Mouse (Mus musculus) limb, embryonic 12.5 days (tissue): Measurements from ENCODE around the gene Lrfn2. TPM values are rescaled to one million over a fixed set of nuclear protein-coding genes. Genes with fewer than 3 reads are reported as not detected.
A peak's percentile ranks its signal among the peaks of the same experiment; 100 is the strongest.

Source experiments
- ATAC-seq: fragments of 200-750 bp; cut with Nextera tagmentation; 2 replicates; pipeline ENCODE4 v1.8.0; 2017; ENCODE audit warnings: low read depth, moderate TSS enrichment; ENCODE audit not compliant: insufficient number of reproducible peaks, insufficient read depth, low FRiP score, low TSS enrichment
- H3K27ac ChIP-seq: fragments of 300-500 bp; sonication (generic); 2 replicates; pipeline ENCODE4 v1.5.1; 2016; ENCODE audit warnings: mild to moderate bottlenecking, moderate library complexity
- H3K27me3 ChIP-seq: fragments of 300-500 bp; sonication (generic); 2 replicates; pipeline ENCODE4 v1.6.1; 2016; ENCODE audit warnings: mild to moderate bottlenecking, moderate library complexity
- H3K36me3 ChIP-seq: fragments of 300-500 bp; sonication (generic); 2 replicates; pipeline ENCODE4 v1.6.1; 2016; ENCODE audit warnings: mild to moderate bottlenecking, moderate library complexity
- H3K4me1 ChIP-seq: fragments of 300-500 bp; sonication (generic); replicated peaks from 2 replicates; pipeline ENCODE4 v1.6.1; 2016
- H3K4me2 ChIP-seq: fragments of 300-500 bp; sonication (generic); 2 replicates; pipeline ENCODE4 v1.6.1; 2016; ENCODE audit warnings: mild to moderate bottlenecking, moderate library complexity
- H3K4me3 ChIP-seq: fragments of 300-500 bp; sonication (generic); replicated peaks from 2 replicates; pipeline ENCODE4 v1.5.1; 2016; ENCODE audit warnings: mild to moderate bottlenecking
- H3K9ac ChIP-seq: fragments of 300-500 bp; sonication (generic); replicated peaks from 2 replicates; pipeline ENCODE4 v1.6.1; 2016; ENCODE audit warnings: mild to moderate bottlenecking, moderate library complexity
- H3K9me3 ChIP-seq: fragments of 300-500 bp; sonication (generic); 2 replicates; pipeline ENCODE4 v1.6.1; 2016; ENCODE audit warnings: mild to moderate bottlenecking, moderate library complexity
- WGBS: fragments of 180-500 bp; shearing (Covaris S2); methylation state at CpG from one replicate; pipeline ENCODE4 v1.1.7; 2016; 5-methylcytosine and 5-hydroxymethylcytosine counted together
- polyA plus RNA-seq: library from polyadenylated mRNA; unstranded; fragments of >200 nt; fragmentation: Nextera tagmentation; extraction: Ambion mirVana; gene quantifications from 2 replicates; pipeline ENCODE4 v1.2.1, GENCODE M21; 2016

The Lrfn2 gene
- polyA plus RNA-seq, 1 experiment from 2014 or later: 0.19 TPM

DNA sequence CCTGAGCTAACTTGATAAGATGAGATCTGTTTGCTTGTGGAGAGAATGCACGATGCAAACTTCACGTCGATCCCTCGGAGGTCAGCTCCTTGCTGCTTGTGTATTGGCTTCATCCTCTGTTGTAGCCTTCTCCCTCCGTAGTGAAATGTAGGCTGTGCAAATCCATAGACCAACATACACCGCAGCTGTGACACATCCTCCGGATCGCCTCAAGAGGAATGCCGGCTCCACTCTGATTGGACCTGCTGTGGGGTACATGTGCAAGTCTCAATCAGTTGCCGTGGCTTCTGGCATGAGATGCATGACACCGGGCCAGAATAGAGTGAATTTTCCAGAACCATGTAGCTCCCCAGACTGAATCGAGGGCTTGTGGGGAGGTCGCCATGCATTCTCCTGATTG is 36.1 kb downstream of the Lrfn2 start:
- no peaks in the 10 kb centered on the region for H3K36me3 ChIP-seq
- no peaks in the 10 kb centered on the region for H3K27me3 ChIP-seq
- H3K9me3 ChIP-seq: no peaks in the 10 kb centered on the region
- WGBS: 89% methylated on average over 13 of the region's 13 CpGs
- ATAC-seq: no peak
- H3K4me3 ChIP-seq: no peak overlapping the region
- H3K4me2 ChIP-seq: no peak overlapping the region
- no peak overlapping the region for H3K9ac ChIP-seq
- H3K27ac ChIP-seq: no peak overlapping the region
- peaks cover 8% of the 10 kb centered on the region for H3K4me1 ChIP-seq

DNA sequence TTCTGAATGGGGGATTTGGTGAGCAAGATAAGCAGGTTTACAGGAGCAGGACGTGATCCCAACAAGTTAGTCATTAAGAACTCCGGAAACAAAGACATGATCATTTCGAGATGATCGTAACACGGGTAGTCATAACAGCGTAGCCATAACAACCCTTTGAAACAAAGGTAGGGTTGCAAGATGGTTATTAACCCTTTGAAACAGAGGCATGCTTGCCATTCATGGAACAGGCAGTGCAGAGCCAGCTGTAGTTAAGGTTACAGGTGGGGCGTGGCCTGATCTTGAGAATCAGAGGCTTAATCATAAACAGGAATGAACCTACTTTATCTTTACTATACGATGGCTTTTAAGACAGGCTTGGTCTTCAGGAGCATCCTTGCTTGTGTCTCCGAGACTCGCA is 39.1 kb downstream of the Lrfn2 start:
- H3K9ac ChIP-seq: no peak overlapping the region
- H3K9me3 ChIP-seq: no peaks in the 10 kb centered on the region
- H3K4me1 ChIP-seq: peaks cover 34% of the 10 kb centered on the region
- 68% methylated on average over 10 of the region's 10 CpGs for WGBS
- no peak overlapping the region for H3K27ac ChIP-seq
- ATAC-seq: no peak
- no peaks in the 10 kb centered on the region for H3K36me3 ChIP-seq
- H3K4me3 ChIP-seq: no peak overlapping the region
- H3K27me3 ChIP-seq: no peaks in the 10 kb centered on the region
- H3K4me2 ChIP-seq: no peak overlapping the region

- ATAC-seq: no peak
- no peak overlapping the region for H3K9ac ChIP-seq
- H3K4me3 ChIP-seq: no peak overlapping the region
- H3K4me2 ChIP-seq: no peak overlapping the region
- H3K9me3 ChIP-seq: no peaks in the 10 kb centered on the region
- H3K4me1 ChIP-seq: peaks cover 50% of the 10 kb centered on the region
- H3K36me3 ChIP-seq: no peaks in the 10 kb centered on the region
- 35% methylated on average over 6 of the region's 6 CpGs for WGBS
- no peak overlapping the region; the same call in 1 of the 2 replicates for H3K27ac ChIP-seq
- no peaks in the 10 kb centered on the region for H3K27me3 ChIP-seq
These were observed 40.7 kb downstream of the Lrfn2 start for GRCm38 (mm10) chr17:48972866-48973265.

DNA sequence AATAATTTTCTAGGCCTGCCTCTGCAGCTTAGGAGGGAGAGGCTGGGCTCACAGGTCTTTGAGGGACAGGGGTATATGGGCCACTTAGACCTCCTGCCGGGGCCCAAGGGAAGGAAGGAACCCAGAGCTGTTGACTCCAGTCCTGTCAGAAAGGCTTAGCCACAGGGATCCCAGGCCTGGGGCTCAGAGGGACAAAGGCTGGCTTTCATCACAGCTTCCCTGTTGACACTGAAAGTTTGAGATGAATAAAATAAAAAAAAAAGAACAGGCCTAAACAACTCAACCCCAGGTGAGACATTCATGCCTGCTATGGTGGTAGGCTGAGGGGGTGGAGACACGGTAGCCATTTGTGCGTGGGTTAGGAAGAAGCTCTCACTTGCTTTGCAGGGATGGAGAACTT is 41.2 kb downstream of the Lrfn2 start:
- no peak overlapping the region for H3K4me2 ChIP-seq
- H3K4me3 ChIP-seq: no peak overlapping the region
- peaks cover 52% of the 10 kb centered on the region for H3K4me1 ChIP-seq
- no peaks in the 10 kb centered on the region for H3K36me3 ChIP-seq
- no peak for ATAC-seq
- 34% methylated on average over 3 of the region's 3 CpGs for WGBS
- H3K9me3 ChIP-seq: no peaks in the 10 kb centered on the region
- no peak overlapping the region for H3K9ac ChIP-seq
- H3K27ac ChIP-seq: no peak overlapping the region; the same call in 1 of the 2 replicates
- no peaks in the 10 kb centered on the region for H3K27me3 ChIP-seq

DNA sequence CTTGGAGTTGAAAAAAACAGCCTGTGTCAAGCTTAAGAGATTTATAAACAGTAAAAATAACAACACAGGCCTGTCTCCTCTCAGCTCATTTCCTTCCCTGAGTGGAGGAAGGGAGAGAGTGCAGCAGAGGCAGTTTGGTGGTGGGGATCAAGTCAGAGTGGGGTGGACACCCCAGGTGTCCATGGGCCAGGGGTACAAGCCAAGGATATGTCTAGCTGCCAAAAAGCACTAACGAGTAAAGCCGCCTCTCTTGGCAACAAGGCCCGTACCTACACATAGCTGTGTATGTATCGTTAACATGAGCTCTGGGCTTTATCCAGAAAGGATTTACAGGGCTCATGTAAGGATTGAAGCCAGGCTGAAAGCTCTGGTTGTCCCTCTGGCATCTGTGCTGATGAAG is 42.9 kb downstream of the Lrfn2 start:
- H3K4me3 ChIP-seq: no peak overlapping the region
- no peaks in the 10 kb centered on the region for H3K27me3 ChIP-seq
- ATAC-seq: no peak
- no peak overlapping the region for H3K4me2 ChIP-seq
- no peaks in the 10 kb centered on the region for H3K36me3 ChIP-seq
- H3K27ac ChIP-seq: peak overlapping the region; percentile 72
- 34% methylated on average over 4 of the region's 4 CpGs for WGBS
- peaks cover 52% of the 10 kb centered on the region for H3K4me1 ChIP-seq
- H3K9ac ChIP-seq: no peak overlapping the region
- no peaks in the 10 kb centered on the region for H3K9me3 ChIP-seq

GRCm38 (mm10) chr17:48976611-48977022 is 44.4 kb downstream of the Lrfn2 start:
- H3K4me1 ChIP-seq: peaks cover 44% of the 10 kb centered on the region
- H3K27me3 ChIP-seq: no peaks in the 10 kb centered on the region
- H3K9me3 ChIP-seq: no peaks in the 10 kb centered on the region
- peak; percentile 21; the same call in 1 of the 2 replicates for ATAC-seq
- no peak overlapping the region for H3K4me2 ChIP-seq
- no peak overlapping the region for H3K9ac ChIP-seq
- 0 out of 2 replicates have a peak overlapping the region, but pooled peaks have one; percentile 50 for H3K27ac ChIP-seq
- no peaks in the 10 kb centered on the region for H3K36me3 ChIP-seq
- WGBS: 23% methylated on average over 5 of the region's 5 CpGs
- no peak overlapping the region for H3K4me3 ChIP-seq

- Histone ChIP-seq H3K27ac (no peak overlapping the region), H3K36me3 (no peaks in the 10 kb centered on the region), H3K9ac (no peak overlapping the region), H3K27me3 (peaks cover 13% of the 10 kb centered on the region), H3K9me3 (no peaks in the 10 kb centered on the region), H3K4me2 (no peak overlapping the region), H3K4me3 (no peak overlapping the region), H3K4me1 (peaks cover 13% of the 10 kb centered on the region; the same call in 1 of the 2 replicates)
- WGBS: 78% methylated on average over 1 of the region's 1 CpGs
- ATAC-seq: no peak
These were observed 63.2 kb downstream of the Lrfn2 start for GRCm38 (mm10) chr17:48995256-48995993.

- Histone ChIP-seq H3K36me3 (no peaks in the 10 kb centered on the region), H3K9ac (no peak overlapping the region), H3K4me1 (peaks cover 13% of the 10 kb centered on the region; the same call in 1 of the 2 replicates), H3K27ac (no peak overlapping the region), H3K27me3 (peaks cover 13% of the 10 kb centered on the region), H3K4me2 (no peak overlapping the region), H3K4me3 (no peak overlapping the region), H3K9me3 (no peaks in the 10 kb centered on the region)
- no peak for ATAC-seq
- WGBS: 2% methylated on average over 11 of the region's 11 CpGs
These were observed 67.5 kb downstream of the Lrfn2 start for GRCm38 (mm10) chr17:48999463-49000227.

DNA sequence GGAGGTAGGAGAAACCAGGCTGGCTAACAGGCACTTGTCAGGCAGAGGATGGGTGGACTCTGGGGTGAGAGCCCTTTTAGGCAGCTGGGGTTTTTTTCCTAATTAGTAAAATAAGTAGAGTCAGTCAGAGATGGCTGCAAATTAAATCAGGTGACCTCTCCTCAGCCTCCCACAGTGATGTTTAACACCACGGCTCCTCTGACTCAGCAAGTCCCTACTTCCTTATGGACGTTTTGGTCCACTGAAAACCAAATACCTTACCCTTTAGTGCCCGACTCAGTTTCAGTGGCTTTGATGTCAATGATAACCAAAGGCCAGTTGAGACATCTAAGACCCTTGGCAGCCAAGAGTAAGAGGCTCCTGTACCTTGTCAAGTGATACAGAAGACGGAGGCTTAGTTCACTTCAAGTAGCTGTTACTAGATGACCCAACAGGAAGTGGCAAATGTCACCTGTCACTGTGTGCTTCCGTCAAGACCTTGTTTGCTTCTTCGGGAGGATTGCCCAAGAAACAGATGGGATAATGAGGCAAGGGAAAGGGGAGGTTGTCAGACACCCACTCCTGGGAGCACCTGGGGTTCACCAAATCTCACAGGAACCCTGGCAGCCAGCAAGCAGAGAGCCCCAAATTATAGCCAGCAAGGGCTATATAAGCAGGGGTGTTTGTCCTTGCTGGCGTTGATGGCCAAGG is 77.3 kb downstream of the Lrfn2 start:
- Histone ChIP-seq H3K4me2 (no peak overlapping the region), H3K4me3 (no peak overlapping the region), H3K9me3 (no peaks in the 10 kb centered on the region), H3K27ac (no peak overlapping the region), H3K9ac (no peak overlapping the region), H3K27me3 (no peaks in the 10 kb centered on the region), H3K4me1 (no peaks in the 10 kb centered on the region), H3K36me3 (no peaks in the 10 kb centered on the region)
- no peak for ATAC-seq
- WGBS: 48% methylated on average over 7 of the region's 7 CpGs

DNA sequence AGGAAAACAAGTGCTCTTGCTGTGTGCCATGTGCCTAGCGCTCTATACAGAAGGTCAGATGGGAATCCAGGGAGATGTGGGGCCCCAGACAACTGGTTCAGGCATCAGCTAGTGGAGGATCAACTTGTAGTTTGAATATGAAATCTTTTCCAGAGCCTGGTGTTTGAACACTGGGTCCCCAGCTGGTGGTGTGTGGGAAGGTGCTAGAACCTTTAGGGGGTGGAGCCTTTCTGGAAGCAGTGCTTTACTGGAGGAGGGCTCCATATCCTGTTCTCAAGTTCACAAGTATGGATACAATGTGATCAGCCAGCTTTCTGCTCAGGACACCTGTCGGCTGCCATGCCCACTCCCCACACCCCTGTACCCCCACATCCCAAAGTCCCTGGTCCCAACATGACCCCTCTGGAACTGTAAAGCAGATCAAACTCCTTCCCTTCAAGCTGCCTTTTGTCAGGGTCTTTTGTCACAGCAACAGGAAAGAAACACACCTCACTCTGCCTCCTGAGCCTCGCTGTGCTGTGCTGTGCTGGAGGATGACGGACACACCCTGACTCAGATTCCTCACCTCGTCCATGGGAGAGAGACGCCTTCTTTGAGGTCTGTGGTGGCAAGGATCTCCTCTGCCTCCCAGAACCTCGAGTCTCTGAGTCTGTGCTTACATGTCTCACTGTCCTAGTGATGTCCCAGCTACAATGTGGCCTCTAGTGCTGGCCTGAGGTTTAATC is 81.9 kb downstream of the Lrfn2 start:
- no peaks in the 10 kb centered on the region for H3K27me3 ChIP-seq
- peaks cover 6% of the 10 kb centered on the region; the same call in 1 of the 2 replicates for H3K4me1 ChIP-seq
- no peak overlapping the region for H3K9ac ChIP-seq
- no peak overlapping the region for H3K4me2 ChIP-seq
- H3K4me3 ChIP-seq: no peak overlapping the region
- WGBS: 68% methylated on average over 7 of the region's 7 CpGs
- ATAC-seq: no peak
- H3K9me3 ChIP-seq: no peaks in the 10 kb centered on the region
- H3K27ac ChIP-seq: no peak overlapping the region
- no peaks in the 10 kb centered on the region for H3K36me3 ChIP-seq
